Mouse (Mus musculus) liver, embryonic 11.5 days (tissue): Measurements from ENCODE around the gene Cir1. TPM values are rescaled to one million over a fixed set of nuclear protein-coding genes. Genes with fewer than 3 reads are reported as not detected.
A peak's percentile ranks its signal among the peaks of the same experiment; 100 is the strongest.

Source experiments
- ATAC-seq: fragments of 200-750 bp; cut with Nextera tagmentation; replicated peaks from 2 replicates; pipeline ENCODE4 v1.8.0; 2017; ENCODE audit warnings: moderate number of reproducible peaks, mild to moderate bottlenecking, moderate TSS enrichment, moderate library complexity; ENCODE audit not compliant: low FRiP score
- DNase-seq: peaks from one replicate; pipeline ENCODE4 v3.0.0-alpha.2; 2017; ENCODE audit warnings: low spot score
- H3K27ac ChIP-seq: fragments of 300-500 bp; sonication (generic); 2 replicates; pipeline ENCODE4 v1.5.1; 2014; ENCODE audit warnings: mild to moderate bottlenecking, low read depth, low read length, control low read depth
- H3K27me3 ChIP-seq: fragments of 300-500 bp; sonication (generic); replicated peaks from 2 replicates; pipeline ENCODE4 v1.6.1; 2014; ENCODE audit warnings: low read length, mixed read lengths; ENCODE audit not compliant: control insufficient read depth, insufficient read depth
- H3K36me3 ChIP-seq: fragments of 300-500 bp; sonication (generic); 2 replicates; pipeline ENCODE4 v1.6.1; 2014; ENCODE audit warnings: mild to moderate bottlenecking, low read length, moderate library complexity, mixed read lengths; ENCODE audit not compliant: control insufficient read depth, insufficient read depth
- H3K4me1 ChIP-seq: fragments of 300-500 bp; sonication (generic); replicated peaks from 2 replicates; pipeline ENCODE4 v1.6.1; 2014; ENCODE audit warnings: low read length, mixed read lengths; ENCODE audit not compliant: control insufficient read depth, insufficient read depth
- H3K4me2 ChIP-seq: fragments of 300-500 bp; sonication (generic); 2 replicates; pipeline ENCODE4 v1.6.1; 2014; ENCODE audit warnings: mild to moderate bottlenecking, control low read depth, moderate library complexity
- H3K4me3 ChIP-seq: fragments of 300-500 bp; sonication (generic); 2 replicates; pipeline ENCODE4 v1.5.1; 2014; ENCODE audit warnings: low read depth, low read length, control low read depth
- H3K9ac ChIP-seq: fragments of 300-500 bp; sonication (generic); 2 replicates; pipeline ENCODE4 v1.6.1; 2014; ENCODE audit warnings: low read depth, low read length, control low read depth
- H3K9me3 ChIP-seq: fragments of 300-500 bp; sonication (generic); 2 replicates; pipeline ENCODE4 v1.6.1; 2016; ENCODE audit warnings: low read length, inconsistent platforms, mixed read lengths; ENCODE audit not compliant: control insufficient read depth
- WGBS: fragments of 180-500 bp; shearing (Covaris S2); extraction: QIAGEN DNeasy Blood & Tissue Kit; methylation state at CpG from one replicate; pipeline ENCODE4 v1.1.7; 2014; 5-methylcytosine and 5-hydroxymethylcytosine counted together
- polyA plus RNA-seq: library from polyadenylated mRNA; unstranded; fragments of >200 nt; fragmentation: Nextera tagmentation; extraction: Ambion mirVana; gene quantifications from 2 replicates; pipeline ENCODE4 v1.2.1, GENCODE M21; 2014

The Cir1 gene
- polyA plus RNA-seq, 1 experiment from 2014 or later: 22.1 TPM

DNA sequence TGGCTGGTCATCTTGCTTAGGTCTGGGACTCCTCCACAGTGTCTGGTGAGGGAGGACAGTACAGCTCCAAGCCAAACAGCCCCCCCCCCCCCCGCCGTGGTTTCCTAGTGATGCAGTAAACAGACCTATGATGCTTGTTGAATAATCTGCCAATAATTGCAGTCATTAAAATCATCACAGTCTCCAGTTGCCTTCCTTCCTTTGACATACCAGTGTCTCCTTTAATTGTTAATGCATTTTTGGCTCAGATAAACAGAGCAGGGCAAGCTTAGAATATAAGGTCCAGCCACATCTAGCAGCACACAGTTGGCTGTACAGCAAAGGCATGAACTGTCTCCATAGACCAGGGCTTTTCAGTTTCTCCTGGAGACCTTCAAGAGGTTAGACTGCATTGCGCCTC, 45.3 kb downstream of the Cir1 start:
- ATAC-seq: no peak
- 26% methylated on average over 3 of the region's 3 CpGs for WGBS

GRCm38 (mm10) chr2:73266623-73267022, 45.9 kb downstream of the Cir1 start:
- Histone ChIP-seq H3K4me3 (no peak overlapping the region), H3K27me3 (peaks cover 98% of the 10 kb centered on the region), H3K9ac (no peak overlapping the region), H3K36me3 (no peaks in the 10 kb centered on the region), H3K4me1 (peaks cover 14% of the 10 kb centered on the region; the same call in 1 of the 2 replicates), H3K9me3 (no peaks in the 10 kb centered on the region), H3K4me2 (no peak overlapping the region), H3K27ac (no peak overlapping the region)
- 45% methylated on average over 1 of the region's 1 CpGs for WGBS
- no peak for DNase-seq
- no peak for ATAC-seq

More for the DNA sequence above, 45.3 kb downstream of the Cir1 start:
- H3K4me2 ChIP-seq: no peak overlapping the region
- H3K9me3 ChIP-seq: no peaks in the 10 kb centered on the region
- no peaks in the 10 kb centered on the region for H3K36me3 ChIP-seq
- peaks cover 14% of the 10 kb centered on the region for H3K4me1 ChIP-seq
- no peak for DNase-seq
- H3K27me3 ChIP-seq: peaks cover 98% of the 10 kb centered on the region
- no peak overlapping the region for H3K9ac ChIP-seq
- no peak overlapping the region for H3K4me3 ChIP-seq
- no peak overlapping the region for H3K27ac ChIP-seq

DNA sequence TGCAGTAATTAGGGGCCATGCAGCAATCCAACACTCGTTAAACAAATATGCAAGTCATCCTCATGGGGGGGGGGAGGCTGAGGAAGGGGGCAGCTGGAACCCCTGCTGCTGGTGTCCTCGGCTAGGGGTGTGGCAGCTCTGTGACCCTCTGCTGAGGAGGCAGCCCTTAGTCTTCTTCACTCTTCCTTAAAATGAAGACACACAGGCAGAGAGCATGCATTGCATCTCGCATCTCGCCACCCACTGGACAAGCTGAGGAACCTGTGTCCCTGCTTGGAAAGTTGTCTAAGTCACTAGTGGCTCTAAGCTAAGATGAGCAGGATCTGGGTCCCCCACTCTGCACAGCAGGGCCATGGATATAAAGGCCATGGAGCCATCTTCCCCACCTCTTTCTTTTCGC, 46.5 kb downstream of the Cir1 start:
- ATAC-seq: no peak
- peaks cover 9% of the 10 kb centered on the region; the same call in 1 of the 2 replicates for H3K4me1 ChIP-seq
- 0 out of 2 replicates have a peak, but pooled peaks cover under 1% of the 10 kb centered on the region for H3K9me3 ChIP-seq
- H3K36me3 ChIP-seq: no peaks in the 10 kb centered on the region
- H3K27ac ChIP-seq: no peak overlapping the region
- peaks cover 92% of the 10 kb centered on the region for H3K27me3 ChIP-seq
- no peak overlapping the region for H3K4me2 ChIP-seq
- 8% methylated on average over 5 of the region's 5 CpGs for WGBS
- no peak overlapping the region for H3K4me3 ChIP-seq
- no peak for DNase-seq
- H3K9ac ChIP-seq: no peak overlapping the region

DNA sequence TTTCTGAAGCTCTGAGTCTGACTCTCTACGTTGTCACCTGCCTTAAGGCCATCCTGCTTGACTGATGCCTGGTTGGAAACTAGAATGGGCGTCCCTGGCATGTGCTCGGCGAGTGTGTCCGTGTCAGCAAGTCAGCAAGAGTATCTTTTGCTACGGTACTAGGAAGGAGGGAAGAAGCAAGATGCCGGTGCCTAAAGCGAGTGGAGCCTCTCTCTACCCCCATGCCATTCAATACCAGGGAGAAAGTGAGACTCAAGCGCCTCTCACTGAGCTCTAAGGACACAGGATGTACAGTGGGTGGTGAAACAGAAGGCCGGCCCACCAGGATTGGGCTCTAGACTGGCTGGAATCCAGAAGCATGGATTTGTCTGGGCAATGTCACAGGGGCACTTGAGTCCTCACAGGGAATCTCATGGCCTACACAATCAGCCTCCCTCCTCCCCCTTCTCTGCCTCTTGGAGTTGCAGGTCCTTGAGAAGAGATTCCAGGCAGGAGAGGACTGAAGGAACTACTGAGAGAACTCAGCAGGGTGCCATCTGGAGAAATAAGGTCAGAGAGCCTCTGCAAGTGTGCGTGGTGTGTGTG, 47.8 kb downstream of the Cir1 start:
- Histone ChIP-seq H3K9ac (no peak overlapping the region), H3K27ac (no peak overlapping the region), H3K4me3 (no peak overlapping the region), H3K4me1 (peaks cover 6% of the 10 kb centered on the region; the same call in 1 of the 2 replicates), H3K36me3 (no peaks in the 10 kb centered on the region), H3K27me3 (peaks cover 78% of the 10 kb centered on the region), H3K9me3 (0 out of 2 replicates have a peak, but pooled peaks cover 2% of the 10 kb centered on the region), H3K4me2 (peak overlapping the region; percentile 65)
- WGBS: 6% methylated on average over 11 of the region's 11 CpGs
- no peak for DNase-seq
- no peak for ATAC-seq

GRCm38 (mm10) chr2:73263794-73264610, 48.5 kb downstream of the Cir1 start:
- Histone ChIP-seq H3K4me1 (peaks cover 6% of the 10 kb centered on the region; the same call in 1 of the 2 replicates), H3K9ac (no peak overlapping the region), H3K4me2 (peak overlapping the region; percentile 65), H3K36me3 (no peaks in the 10 kb centered on the region), H3K9me3 (0 out of 2 replicates have a peak, but pooled peaks cover 2% of the 10 kb centered on the region), H3K4me3 (peak overlapping the region; percentile 39), H3K27ac (no peak overlapping the region), H3K27me3 (peaks cover 71% of the 10 kb centered on the region)
- 3% methylated on average over 38 of the region's 38 CpGs for WGBS
- no peak for DNase-seq
- ATAC-seq: no peak

- H3K27me3 ChIP-seq: peaks cover 64% of the 10 kb centered on the region
- H3K9me3 ChIP-seq: 0 out of 2 replicates have a peak, but pooled peaks cover 2% of the 10 kb centered on the region
- DNase-seq (no peak), ATAC-seq (no peak)
- no peaks in the 10 kb centered on the region for H3K36me3 ChIP-seq
- H3K4me2 ChIP-seq: peak overlapping the region; percentile 65
- peak overlapping the region; percentile 39 for H3K4me3 ChIP-seq
- H3K9ac ChIP-seq: no peak overlapping the region
- no peak overlapping the region for H3K27ac ChIP-seq
- WGBS: 8% methylated on average over 16 of the region's 16 CpGs
- peaks cover 6% of the 10 kb centered on the region; the same call in 1 of the 2 replicates for H3K4me1 ChIP-seq
These were observed 49.2 kb downstream of the Cir1 start for GRCm38 (mm10) chr2:73263172-73263765.

- Histone ChIP-seq H3K9me3 (no peaks in the 10 kb centered on the region), H3K4me1 (no peaks in the 10 kb centered on the region), H3K27ac (no peak overlapping the region), H3K4me2 (no peak overlapping the region), H3K4me3 (no peak overlapping the region), H3K36me3 (no peaks in the 10 kb centered on the region), H3K27me3 (no peaks in the 10 kb centered on the region), H3K9ac (no peak overlapping the region)
- 77% methylated on average over 4 of the region's 4 CpGs for WGBS
- ATAC-seq (no peak), DNase-seq (no peak)
These were observed 63.8 kb downstream of the Cir1 start for GRCm38 (mm10) chr2:73248701-73249100.

- no peak overlapping the region for H3K4me3 ChIP-seq
- no peak overlapping the region for H3K4me2 ChIP-seq
- ATAC-seq: no peak
- H3K4me1 ChIP-seq: no peaks in the 10 kb centered on the region
- H3K36me3 ChIP-seq: no peaks in the 10 kb centered on the region
- H3K27me3 ChIP-seq: no peaks in the 10 kb centered on the region
- H3K27ac ChIP-seq: no peak overlapping the region
- no peaks in the 10 kb centered on the region for H3K9me3 ChIP-seq
- H3K9ac ChIP-seq: no peak overlapping the region
- DNase-seq: no peak
- WGBS: 78% methylated on average over 4 of the region's 4 CpGs
These were observed 71.2 kb downstream of the Cir1 start for GRCm38 (mm10) chr2:73241299-73241698.
